Mouse (Mus musculus) spleen, adult 12 weeks (tissue): Measurements from ENCODE around the gene P3h4.

Experiments
- DNase-seq: peaks from one replicate; pipeline ENCODE4 v3.0.0; 2022; ENCODE audit warnings: low spot score

Gene P3h4

DNA sequence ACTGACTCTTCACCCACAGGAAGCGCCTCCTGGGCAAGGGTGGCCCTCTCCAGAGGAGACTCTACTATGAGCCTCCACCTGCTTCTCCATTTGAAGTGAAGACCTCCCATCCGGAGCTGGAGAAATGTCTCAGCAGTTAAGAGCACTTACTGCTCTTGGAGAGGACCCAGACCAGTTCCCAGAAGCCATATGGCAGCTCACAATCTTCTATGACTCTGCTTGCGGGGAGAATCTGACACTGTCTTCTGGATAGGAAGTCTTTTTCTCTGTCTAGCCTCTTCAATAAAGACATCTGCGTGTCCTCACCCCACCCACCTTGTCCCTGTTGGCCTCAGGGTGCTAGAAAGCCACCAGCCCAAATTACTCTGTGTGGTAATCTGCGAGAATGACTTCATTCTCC, 21.7 kb downstream of the P3h4 start:
- DNase-seq, result no peak

DNA sequence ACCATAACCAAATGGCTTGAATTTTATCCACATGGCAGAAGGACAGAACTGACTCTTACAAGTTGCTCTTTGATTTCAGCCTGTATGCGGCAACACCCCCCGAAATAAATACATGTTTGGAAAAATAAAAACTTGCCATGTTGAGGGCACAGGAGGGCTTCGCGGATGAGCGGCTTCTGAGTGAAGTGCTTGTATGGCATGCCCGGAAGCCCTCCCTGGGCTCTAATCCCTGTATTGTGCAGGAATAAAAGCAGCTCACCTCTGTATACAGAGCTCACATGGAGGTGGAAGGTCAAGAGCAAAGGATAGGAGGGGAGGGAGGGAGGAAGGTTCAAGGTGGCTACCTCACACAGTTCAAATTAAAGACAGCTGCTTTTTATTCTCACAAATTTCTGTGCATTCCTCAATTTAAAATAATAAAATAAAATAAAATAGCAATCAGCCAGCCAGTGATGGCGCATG, 22.7 kb downstream of the P3h4 start:
- no peak for DNase-seq

DNA sequence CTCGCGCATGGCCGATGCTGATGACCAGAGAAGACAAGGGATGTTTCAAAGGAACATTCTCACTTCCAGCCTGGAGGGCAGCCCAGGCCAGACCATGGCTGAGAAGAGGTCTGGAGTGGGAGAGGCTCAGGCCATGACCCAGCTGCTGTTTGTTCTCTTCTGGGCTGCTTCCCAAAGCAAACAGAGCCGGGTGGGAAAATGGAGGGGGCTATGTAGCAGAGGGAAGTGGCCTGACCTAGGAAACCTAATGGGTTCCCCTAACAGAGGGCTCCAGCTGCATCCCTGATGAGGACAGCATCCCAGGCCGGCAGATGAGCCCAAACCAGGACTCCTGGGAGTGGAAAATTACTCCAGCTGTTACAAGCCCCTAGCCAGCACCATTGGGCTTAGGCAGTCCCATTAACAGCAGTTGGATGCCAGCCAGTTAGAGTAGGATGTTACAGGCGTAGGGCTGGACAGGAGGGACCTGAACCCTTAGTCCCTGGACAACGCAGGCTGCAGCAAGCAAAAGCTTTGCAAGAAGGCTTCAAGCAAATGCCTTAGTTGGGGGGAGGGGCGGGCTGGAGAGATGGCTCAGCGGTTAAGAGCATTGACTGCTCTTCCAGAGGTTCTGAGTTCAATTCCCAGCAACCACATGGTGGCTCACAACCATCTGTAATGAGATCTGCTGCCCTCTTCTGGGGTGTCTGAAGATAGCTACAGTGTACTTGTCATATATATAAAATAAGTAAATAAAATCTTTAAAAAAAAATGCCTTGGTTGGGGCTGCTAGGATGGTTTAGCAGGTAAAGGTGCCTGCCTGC, 23.4 kb downstream of the P3h4 start:
- DNase-seq, result no peak

DNA sequence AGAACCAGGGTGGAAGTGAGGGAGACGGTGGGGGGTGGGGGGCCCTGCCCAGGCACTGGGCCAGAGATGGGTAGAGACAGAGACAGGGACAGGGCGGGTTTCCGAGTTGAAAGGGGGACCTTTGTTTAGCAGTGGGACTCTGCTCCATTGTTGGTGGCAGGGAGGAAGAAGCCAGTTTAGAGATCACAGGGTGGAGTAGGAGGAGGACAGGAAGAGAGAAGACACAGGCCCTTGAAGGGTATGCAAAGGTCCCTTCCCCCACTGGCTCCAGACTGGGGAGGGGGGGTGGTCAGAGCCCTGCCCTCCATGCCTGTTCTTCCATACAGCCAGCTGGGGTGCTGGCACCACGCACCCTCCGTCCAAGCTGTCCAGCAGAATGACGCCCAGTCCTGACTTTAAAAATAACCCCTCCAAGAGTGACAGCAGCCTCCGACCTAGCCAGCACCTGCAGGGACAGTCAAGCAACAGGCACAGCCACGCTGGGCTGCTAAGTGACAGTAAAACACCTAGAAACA, 24.6 kb downstream of the P3h4 start:
- no peak for DNase-seq

GRCm38 (mm10) chr11:100388588-100388987, 26.0 kb downstream of the P3h4 start:
- DNase-seq, result no peak

GRCm38 (mm10) chr11:100387589-100388375, 26.9 kb downstream of the P3h4 start:
- DNase-seq, result no peak

DNA sequence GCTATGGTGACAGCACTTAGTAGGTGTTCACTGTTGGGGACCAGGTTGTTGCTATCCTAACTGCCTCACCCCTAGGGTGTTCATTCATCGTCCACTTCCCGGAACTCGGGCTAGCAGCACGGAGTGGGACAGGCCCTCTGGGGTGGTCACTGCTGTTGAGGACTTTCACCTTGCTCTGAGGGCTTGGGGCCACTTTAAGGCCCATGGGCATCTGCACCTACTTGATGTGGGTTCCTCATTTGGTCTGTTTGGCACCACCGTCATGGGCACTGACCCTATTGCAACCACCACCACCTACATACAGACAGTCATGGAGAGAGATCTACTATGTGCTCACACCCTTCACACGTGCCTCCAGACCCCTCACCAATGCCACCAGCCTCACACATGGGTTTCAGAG, 27.5 kb downstream of the P3h4 start:
- no peak for DNase-seq

DNA sequence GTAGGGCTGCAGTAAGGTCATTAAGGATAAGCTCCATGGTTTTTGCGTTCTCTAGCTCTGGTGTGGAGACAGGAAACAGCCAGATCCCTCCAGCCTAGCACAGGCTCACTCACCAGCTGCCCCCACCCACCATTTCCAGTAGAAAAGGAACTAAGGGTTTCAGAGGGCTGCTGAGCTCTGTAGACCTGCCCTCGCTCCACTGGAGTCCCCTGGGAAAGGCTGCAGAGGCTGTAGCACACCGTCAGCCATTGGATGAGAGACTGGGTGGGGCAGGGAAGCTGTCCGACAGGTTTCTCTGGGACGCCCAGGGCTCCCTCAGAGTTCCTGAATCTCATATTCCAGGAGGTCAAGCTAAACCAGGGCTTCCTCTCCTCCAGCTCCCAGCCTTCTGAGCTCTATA, 28.1 kb downstream of the P3h4 start:
- DNase-seq, result no peak

- no peak for DNase-seq
Measured at GRCm38 (mm10) chr11:100385016-100385415, 29.6 kb downstream of the P3h4 start.

DNA sequence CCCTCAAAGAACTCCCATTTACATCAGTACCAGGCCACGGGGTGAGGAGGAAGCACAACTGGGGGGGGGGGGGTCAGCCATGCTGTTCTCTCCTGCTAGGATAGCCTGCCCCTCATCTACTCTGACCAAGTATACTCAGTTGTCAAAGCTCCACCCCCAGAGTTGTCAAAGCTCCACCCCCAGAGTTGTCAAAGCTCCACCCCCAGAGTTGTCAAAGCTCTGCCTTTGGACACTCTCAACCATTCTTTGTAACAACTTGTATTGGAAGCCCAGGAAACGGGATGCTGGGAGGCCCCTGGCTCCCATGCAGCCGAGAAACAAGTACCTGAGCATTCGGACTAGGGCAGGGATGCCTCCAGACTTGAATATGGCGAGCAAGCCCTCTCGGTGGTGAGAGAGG, 32.0 kb downstream of the P3h4 start:
- DNase-seq, result no peak

- no peak for DNase-seq
Measured at GRCm38 (mm10) chr11:100379311-100379710, 35.3 kb downstream of the P3h4 start.

DNA sequence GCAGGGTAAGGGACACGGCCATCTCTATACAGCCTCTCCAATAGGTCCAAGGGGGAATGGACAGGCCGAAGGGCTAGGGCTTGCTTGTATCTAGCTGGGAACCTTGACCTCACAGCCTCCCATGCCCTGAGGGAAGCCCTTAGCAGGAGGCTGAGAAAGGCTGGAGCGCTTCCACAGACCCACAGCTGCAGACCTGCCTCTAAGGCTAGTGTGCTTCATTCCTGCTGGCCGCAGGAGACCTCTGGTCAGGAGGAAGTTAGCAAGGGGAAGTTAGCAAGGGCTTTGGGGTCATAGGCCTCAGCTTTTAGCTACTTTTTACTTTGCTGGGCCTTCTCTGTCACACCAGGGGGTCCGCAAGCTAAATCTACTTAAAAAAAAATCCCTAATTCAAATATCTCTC, 36.2 kb downstream of the P3h4 start:
- no peak for DNase-seq

DNA sequence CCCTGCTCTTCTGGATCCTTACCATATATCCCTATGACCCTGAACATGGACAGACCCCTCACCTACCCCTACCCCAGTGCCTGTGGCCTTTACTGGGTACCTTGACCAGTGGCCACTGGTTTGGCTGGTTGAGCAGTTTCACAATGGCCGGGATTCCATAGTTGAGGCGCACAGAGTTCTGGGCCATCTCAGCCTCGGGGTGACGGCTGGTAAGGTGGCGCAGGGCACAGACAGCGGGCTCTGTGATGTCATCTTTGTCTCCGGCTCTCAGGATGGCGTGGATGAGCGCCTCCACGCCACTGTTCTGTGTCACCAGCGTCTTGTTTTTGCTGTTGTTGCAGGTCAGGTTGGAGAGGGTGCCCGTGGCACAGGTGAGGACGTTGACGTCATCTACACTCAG, 36.6 kb downstream of the P3h4 start:
- no peak for DNase-seq

- no peak for DNase-seq
Measured at GRCm38 (mm10) chr11:100376746-100377389, 37.8 kb downstream of the P3h4 start.

GRCm38 (mm10) chr11:100376005-100376404, 38.6 kb downstream of the P3h4 start:
- DNase-seq, result no peak

DNA sequence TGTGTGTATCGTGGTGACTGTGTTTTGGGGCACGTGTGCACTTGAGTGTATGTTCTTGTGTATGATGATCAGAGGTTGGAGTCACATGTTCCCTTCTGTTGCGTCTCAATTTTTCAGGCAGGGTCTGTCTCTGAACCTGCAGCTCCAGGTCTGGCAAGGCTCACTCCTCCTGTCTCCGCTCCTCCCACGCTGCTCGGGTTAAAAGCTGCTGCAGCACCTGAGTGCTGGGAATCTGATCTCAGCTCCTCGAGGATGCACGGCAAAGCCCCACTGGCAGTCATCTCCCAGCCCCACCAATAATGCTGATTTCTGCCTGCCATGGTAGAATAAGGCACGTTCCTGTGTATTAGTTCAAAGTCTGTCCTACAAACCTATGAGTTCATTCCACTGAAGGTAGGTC, 39.5 kb downstream of the P3h4 start:
- no peak for DNase-seq

DNA sequence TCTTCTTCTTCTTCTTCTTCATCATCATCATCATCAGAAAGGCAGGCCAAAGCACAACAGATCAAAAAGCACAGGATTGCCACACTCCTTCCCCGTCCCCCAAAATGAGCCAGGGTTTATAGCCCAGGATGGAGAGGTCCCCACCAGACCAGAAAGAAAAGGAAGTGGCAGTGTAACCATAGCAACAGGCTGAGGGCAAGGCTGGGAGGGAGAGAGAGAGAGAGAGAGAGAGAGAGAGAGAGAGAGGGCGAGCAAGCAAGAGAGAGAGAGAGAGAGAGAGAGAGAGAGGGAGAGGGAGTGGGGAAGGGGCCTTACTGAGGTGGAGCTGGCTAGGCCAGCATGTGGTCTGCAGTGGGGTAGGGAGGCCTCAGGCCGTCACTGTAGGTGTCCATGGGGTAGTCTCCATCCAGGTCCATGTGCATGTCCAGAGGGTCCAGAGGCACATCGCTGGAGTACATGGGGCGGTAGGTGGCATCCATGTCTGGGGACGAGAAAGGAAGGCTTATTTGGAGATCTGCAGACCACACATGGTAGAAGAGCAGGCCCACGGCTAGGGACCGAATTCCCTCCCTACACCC, 42.6 kb downstream of the P3h4 start:
- DNase-seq, result no peak

- DNase-seq, result no peak
Measured at GRCm38 (mm10) chr11:100369822-100370221, 44.8 kb downstream of the P3h4 start.

DNA sequence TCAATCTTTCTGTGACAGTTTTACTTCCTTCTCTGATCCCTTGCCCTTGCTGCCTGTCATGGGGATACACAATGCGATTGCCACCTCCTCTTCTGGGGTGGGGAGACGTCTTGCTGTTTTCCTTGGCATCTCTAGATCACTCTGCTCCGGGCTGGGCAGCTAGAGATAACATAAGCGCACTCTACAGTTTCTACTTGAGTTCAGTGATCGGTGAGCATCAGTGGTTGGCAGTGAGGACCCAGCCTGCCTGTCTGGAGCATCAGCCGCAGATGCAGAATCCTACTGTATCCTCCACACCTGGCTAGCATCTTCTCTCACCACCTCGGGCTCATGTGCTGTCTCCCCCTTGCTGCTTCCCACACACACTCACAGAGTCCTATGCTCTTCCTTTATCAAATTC, 45.5 kb downstream of the P3h4 start:
- DNase-seq, result no peak

GRCm38 (mm10) chr11:100362979-100363562, 51.6 kb downstream of the P3h4 start:
- DNase-seq, result peak; percentile 22

DNA sequence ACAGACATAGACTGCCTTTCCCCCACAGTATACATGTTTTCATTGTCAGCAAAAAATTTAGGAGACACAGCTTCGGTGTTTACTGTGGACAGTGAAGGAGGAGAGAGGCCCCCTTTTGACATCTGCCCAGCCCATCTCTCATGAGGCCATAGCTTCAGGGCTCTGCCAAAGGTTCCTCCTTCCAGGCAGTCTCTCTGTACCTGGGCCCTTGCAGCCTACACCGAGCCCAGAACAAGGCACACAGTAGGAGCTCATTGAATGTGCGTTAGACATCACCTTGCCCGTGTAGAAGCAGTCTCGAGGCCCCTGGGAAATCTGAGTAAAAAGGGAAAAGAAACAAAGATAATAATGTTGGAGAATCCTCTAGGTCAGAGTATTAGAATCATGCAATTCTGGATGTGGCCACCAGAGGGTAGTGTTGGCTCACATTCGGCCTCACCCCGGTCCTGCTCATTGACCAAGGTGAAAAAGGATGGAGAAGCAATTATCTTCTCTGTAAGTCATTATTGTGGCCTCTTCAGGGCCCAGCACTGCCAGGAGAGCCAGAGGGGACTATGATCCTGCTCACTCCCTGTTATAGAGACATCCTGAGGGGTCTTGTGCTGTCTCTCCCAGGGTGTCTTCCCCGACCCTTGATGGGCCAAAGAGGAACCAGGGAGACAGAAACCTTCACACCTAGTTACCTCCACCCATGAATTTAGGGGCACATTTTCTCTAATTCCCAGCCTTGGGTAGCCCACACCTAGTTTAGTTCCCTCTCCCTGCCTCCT, 52.2 kb downstream of the P3h4 start:
- peak; percentile 53 for DNase-seq
